Mouse (Mus musculus) left cerebral cortex, postnatal 4 days (tissue): ENCODE results near the gene Foxp4. TPM values are rescaled to one million over a fixed set of nuclear protein-coding genes. Genes with fewer than 3 reads are reported as not detected.

Experiments used
- DNase-seq: peaks from one replicate; pipeline ENCODE4 v3.0.0-alpha.2; 2022
- intact Hi-C: fragments of 180-260 bp; cut with DNase I; formaldehyde crosslinking; loops from one replicate; pipeline ENCODE4 v1.15.1; 2025
- total RNA-seq, 2 experiments: library from RNA; stranded (reverse); gene quantifications; 2 replicates each; pipeline ENCODE4 v1.2.3; 2021

The Foxp4 gene
- total RNA-seq, 2 experiments from 2014 or later: 78.3 to 89.0 TPM

DNA sequence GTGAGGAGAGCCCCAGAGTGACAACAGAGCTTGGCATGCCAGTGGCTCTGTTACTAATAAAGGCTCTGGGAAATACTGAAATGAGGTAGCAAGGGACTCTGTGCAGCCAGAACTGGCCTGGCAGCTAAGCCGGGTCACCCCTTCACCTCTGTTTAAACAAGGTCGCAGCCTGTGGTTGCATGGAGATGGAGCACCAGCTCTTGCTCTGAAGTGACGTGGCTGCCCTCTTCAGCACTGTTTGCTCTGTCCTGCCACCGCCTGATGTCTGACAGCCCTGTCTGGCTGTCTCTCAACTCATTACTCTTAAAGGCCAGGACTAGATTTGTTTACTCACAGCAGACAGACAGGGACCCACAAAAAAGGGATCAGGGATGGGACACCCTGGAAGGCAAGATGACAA is 25.3 kb downstream of the Foxp4 start:
- intact Hi-C loops: no loop called here
- DNase-seq: no peak

- peak; percentile 33 for DNase-seq
- intact Hi-C loops: no loop called here
Observed at GRCm38 (mm10) chr17:47897956-47898752, 26.3 kb downstream of the Foxp4 start.

DNA sequence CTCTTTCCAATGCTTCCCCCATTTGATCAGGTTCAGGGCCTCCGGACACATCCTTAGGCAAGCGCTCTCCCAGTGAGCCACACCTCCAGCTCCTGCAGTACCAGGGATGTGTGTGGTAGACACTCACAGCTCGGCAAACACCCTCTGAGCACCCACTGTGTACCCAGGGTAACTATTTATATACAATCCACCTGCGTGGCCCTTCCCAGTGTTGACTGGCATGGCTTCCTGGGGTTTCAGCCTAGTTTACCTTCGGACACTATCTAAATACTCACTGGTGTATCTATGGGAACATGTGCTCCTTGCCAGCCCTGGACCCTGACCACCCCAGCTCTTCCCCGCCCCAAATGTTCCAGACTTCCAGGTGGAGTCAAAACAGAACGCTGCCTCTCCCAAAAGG is 34.7 kb downstream of the Foxp4 start:
- intact Hi-C loops: no loop called here
- DNase-seq: no peak

DNA sequence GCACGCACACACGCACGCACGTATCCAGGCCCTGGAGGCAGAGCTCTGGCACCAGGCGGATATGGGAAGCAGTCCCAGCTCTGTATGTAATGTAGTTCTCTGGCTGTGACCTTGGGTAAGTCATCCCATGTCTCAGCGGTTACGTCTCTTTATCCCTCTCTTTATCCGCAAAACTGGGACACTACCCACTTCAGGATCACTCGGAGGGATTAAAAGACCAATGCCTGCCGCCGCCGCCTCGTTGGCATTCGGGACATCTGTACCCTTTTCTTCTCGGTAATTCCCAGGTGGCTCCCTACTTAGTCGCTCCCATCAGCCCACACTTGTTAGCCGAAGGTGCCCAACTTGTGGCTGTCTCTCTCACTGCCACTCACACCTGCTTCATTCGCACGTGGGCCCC is 35.2 kb downstream of the Foxp4 start:
- intact Hi-C loops: no loop called here
- no peak for DNase-seq

- no peak for DNase-seq
- intact Hi-C loops: no loop called here
Observed at GRCm38 (mm10) chr17:47888641-47889040, 35.8 kb downstream of the Foxp4 start.

DNA sequence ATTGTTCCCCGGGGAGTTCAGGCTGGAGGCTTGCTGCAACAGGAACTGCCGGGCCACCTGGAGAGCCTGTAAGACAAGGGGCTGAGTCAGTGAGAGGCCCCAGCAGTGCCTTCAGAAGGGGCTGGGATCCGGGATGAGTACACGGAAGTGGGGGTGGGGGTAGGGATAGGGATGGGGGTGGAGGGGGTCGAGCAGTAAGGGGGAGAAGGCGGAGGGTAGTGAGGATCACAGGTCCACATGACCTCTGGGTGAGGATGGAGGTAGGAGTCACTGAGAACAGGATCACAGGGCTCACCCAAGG is 36.3 kb downstream of the Foxp4 start:
- intact Hi-C loops: no loop called here
- DNase-seq: no peak

DNA sequence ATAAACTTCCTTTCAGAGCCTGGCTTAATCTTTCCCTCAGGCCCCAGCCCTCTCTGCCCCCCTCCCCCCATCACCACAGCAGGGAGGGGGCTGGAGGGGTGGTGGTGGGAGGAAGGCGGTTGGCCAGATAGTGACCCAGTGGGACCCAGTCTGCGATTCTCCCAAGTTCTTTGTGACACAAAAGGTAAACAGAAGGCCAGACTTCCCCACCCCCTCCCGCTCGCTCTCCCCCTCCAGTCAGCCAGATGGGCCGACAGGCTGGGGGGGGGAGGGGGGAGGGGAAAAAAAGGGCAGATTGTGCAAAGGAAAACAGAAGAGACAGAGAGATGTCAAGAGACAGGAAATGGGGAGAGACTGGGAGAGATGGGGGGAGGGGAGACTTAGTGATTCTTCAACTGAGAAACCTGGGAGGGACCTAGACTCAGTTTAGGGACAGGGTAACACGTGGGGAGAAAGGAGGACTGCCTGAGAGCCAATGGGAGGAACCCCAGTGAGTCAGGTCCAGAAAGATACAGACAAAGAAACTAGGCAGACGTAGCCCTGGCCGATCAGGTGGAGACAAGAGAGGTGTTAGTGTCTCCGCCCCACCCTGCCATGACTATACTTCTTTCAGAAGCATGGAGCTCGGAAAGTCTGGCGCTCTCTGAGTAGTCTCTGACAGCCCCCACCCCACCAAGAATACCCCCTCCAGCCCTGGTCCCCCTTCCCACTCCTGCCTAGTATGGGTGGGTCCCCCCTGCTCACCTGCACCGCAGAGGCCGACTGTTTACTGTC is 36.9 kb downstream of the Foxp4 start:
- peak; percentile 74 for DNase-seq
- intact Hi-C loops: no loop called here

DNA sequence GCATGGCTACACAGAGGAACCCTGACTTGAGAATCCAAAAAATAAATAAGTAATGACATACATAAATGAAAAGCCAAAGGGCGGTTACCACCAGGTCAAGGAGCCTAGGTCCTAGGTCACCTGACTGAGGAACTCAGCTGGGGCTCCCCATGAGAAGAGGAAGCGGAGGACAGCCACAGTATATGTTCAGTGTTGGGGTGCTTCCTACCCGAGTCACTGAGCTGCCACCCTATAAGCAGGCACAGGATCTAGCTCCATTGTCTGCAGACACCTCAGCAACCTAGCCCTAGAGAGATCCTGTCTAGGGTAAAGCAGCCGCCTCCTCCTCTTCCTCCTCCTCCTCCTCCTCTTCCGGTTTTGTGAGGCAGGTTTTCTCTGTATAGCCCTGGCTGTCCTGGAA is 41.3 kb downstream of the Foxp4 start:
- intact Hi-C loops: no loop called here
- no peak for DNase-seq

DNA sequence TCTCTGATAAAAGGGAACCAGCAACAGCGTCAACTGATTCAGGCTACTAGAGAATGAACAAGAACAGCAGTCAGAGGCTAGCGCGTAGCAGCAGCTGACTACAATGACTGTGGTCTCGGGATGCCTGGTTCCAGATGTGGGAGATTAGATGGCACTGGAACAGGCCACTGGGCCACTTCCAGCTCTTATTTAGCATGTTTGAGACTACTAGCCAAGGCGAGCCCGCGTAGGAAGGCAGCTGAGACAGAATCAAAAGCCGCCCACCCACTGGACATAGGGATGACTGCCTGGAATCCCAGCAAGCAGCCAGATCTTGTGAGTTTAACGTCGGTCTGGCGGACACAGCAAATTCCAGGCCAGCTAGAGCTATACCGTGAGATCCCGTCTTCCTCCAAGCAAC is 43.1 kb downstream of the Foxp4 start:
- no peak for DNase-seq
- intact Hi-C loops: no loop called here

DNA sequence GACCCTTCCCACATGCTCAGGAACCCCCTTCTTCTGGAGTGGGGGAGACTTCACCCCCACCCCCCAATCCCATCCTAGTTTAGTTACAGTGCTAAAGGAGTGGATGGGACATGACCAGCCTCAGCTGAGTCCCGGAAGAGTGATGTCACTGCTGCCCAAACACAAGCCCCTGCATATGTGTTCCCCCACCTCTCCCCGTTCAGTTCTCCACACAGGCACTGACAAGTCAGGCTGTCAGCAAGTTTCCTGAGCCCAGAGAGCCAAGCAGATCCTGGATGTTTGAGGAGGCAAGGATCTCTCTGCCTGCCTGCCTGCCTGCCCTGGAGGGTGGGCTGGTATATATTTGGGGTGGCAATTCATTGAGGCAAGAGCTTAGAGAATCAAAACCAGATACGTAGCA is 45.2 kb downstream of the Foxp4 start:
- intact Hi-C loops: no loop called here
- no peak for DNase-seq

DNA sequence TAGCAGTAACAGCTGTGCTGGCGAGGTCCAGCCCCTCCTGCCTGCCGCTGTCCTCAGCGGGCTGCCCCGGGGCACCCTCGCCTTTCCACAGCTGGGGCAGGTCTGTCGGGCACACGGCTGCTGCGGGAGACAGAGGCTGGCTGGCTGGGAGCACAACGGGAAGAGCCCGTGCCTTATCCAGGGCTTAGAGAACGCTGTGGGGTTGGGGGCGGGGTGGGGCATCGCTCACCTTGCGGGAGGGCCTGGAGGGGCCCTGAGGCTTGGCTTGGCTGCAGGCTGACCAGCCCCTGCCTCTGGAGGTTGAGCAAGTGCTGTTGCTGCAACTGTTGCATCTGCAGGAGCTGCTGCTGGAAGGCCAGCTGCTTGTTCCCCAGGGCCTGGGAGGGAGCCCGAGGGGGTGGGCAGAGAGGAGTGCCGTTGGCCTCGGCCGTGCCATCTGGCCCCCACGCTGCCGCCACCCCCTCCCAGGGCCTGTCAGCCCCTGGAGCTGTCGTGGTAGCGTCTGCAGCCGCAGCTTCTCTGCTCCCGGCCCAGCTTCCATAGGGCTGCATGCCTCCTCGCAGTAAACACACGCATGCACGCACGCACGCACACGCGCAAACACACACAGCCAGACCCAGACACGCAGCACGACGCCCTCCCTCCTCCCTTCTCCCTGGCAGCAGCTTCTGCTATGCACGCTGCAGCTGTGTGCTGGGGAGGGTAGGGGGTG is 45.9 kb downstream of the Foxp4 start:
- peak; percentile 60 for DNase-seq
- intact Hi-C loops: no loop called here

DNA sequence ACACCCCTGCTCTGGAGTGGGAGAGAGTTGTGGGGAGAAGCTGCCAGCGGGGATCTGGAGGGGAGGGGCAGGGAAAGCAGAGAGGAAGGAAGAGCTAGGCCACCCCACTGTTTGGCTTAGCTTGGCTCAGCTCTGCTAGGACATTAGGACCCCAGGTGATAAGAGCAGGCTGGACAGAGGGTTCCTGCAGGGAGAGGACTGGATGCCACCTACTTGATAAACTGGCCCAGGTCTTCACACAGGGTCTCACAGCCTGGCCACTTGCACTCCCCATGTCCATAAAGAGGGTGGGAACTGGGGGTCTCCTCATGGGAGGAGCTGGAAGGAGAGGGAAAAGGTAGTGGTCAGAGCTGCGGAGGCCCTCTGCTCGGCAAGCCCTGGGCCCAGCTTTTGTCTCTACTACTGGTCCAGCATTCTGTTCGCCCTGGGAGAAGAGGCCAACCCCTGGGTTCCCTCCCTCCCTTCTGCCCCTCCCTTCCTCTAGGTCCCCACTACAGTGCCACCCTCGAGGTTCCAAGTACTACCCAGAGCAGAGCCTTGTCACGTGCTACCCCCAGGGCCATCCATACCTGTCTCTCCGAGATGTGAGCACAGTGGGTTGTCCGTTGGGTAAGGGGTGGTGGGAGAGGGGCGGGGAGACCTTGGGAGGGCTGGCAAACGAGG is 46.6 kb downstream of the Foxp4 start:
- intact Hi-C loops: no loop called here
- no peak for DNase-seq

DNA sequence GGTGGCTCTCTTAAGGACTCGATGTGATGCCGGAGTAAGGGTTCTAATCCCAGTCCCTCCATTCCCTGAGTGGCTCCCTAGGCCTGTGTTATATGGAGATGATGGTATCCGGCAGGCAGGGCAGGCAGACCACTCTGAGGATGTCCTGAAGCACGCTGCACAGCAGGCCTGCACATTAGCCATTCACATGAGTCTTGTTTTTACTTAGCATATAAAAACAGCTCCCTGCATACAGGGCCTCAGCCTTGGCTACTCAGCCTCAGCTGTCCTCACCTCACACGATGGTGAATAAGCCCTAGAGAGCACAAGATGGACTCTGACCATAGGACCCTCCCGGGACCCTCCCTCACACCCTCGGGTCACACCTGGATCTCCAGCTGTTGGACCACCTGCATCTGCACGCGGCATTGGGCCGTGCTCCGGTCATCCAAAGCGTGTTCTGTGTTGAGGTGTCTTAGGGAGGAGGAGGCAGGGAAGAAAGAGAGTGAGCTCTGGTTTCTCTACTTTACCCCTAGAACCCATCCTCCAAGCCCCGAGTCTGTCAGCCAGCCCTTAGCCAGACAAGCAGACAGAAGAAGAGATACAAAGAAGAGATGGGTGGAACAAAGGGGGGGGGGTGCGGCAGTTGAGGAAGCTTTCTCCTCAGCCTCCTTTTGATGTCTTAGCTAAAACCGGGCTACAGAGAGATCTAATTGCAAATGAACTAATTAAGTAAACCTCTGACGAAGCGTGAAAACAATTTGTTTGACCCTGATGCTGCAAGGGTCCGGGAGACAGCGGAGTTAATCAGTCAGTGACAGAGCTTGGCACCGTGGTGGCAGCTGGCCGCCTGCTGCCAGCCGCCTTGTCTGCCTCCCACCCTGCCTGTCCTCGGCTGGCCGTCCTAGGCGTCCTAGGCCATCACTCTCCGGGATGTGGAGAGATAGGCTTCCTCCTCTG is 47.4 kb downstream of the Foxp4 start:
- intact Hi-C loops: no loop called here

GRCm38 (mm10) chr17:47873341-47873791 is 51.1 kb downstream of the Foxp4 start:
- DNase-seq: peak; percentile 77
- intact Hi-C loops: loop anchor here (5.0 kb wide), 1 partner anchor 224 kb away; no protein-coding TSS in a partner anchor

More for the DNA sequence above, 47.4 kb downstream of the Foxp4 start:
- DNase-seq: peak; percentile 71

- peak; percentile 87 for DNase-seq
- intact Hi-C loops: loop anchor here (5.0 kb wide), 1 partner anchor 225 kb away; no protein-coding TSS in a partner anchor
Observed at GRCm38 (mm10) chr17:47872311-47873011, 52.0 kb downstream of the Foxp4 start.

DNA sequence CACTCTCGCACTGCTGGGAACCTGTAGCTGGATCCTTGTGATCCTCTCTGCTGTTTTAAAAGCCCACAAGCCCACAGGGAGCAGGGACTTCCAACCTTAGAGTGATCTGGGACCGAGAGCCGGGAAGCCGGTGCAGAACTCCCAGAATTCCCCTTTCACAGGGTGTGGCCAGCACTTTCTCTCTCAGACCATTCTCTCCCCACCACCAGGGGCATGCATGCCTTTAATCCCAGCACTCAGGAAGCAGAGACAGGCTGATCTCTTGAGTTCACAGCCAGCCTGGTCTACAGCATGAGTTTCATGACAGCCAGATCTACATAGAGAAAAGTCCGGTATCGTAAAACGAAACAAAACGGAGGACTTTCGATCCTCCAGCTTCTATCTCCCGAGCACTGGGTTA is 54.6 kb downstream of the Foxp4 start:
- DNase-seq: no peak
- intact Hi-C loops: loop anchor here (5.0 kb wide), 1 partner anchor 227 kb away; no protein-coding TSS in a partner anchor

GRCm38 (mm10) chr17:47866037-47866436 is 58.4 kb downstream of the Foxp4 start:
- DNase-seq: peak; percentile 53
- intact Hi-C loops: no loop called here

- DNase-seq: peak; percentile 89
- intact Hi-C loops: loop anchor here (5.0 kb wide), 1 partner anchor 72 kb away; no protein-coding TSS in a partner anchor
Observed at GRCm38 (mm10) chr17:47864496-47864895, 59.9 kb downstream of the Foxp4 start.

DNA sequence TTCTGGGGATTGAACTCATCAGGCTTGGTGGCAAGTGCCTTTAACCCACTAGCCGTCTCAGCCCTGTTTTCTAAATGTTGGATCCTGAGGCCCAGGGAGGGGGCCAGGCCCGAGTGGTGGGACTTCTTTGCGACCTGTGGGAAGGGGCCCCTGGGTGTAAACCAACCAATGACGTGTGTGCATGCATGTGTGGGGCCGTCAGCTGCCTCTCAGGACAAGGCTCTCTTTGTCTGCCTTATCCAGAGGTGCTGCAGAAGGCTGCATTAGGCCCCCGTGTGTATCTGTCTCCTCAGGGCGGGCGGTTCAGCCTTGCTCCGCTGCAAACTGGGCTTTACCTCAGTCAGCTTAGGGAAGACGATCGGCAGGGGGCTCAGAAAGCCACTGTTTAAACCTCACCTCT is 61.0 kb downstream of the Foxp4 start:
- DNase-seq: no peak
- intact Hi-C loops: loop anchor here (5.0 kb wide), 1 partner anchor 71 kb away; no protein-coding TSS in a partner anchor
